Mouse (Mus musculus) heart, embryonic 16.5 days (tissue): ENCODE data around the gene Skap1. TPM values are rescaled to one million over a fixed set of nuclear protein-coding genes. Genes with fewer than 3 reads are reported as not detected.

Experiments
- ATAC-seq: fragments of 200-750 bp; cut with Nextera tagmentation; replicated peaks from 2 replicates; pipeline ENCODE4 v1.8.0; 2017; ENCODE audit warnings: moderate number of reproducible peaks; ENCODE audit not compliant: insufficient read depth, low FRiP score; ENCODE audit errors: extremely low read depth
- H3K27ac ChIP-seq: fragments of 300-500 bp; sonication (generic); 2 replicates; pipeline ENCODE4 v1.5.1; 2014; ENCODE audit warnings: mild to moderate bottlenecking, low read length, control low read depth, moderate library complexity
- H3K27me3 ChIP-seq: fragments of 300-500 bp; sonication (generic); 2 replicates; pipeline ENCODE4 v1.6.1; 2014; ENCODE audit warnings: low read length, mixed read lengths; ENCODE audit not compliant: control insufficient read depth, insufficient read depth
- H3K36me3 ChIP-seq: fragments of 300-500 bp; sonication (generic); 2 replicates; pipeline ENCODE4 v1.6.1; 2014; ENCODE audit not compliant: control insufficient read depth, insufficient read depth
- H3K4me1 ChIP-seq: fragments of 300-500 bp; sonication (generic); 2 replicates; pipeline ENCODE4 v1.6.1; 2014; ENCODE audit warnings: low read length, mixed read lengths; ENCODE audit not compliant: control insufficient read depth, insufficient read depth
- H3K4me2 ChIP-seq: fragments of 300-500 bp; sonication (generic); 2 replicates; pipeline ENCODE4 v1.6.1; 2014; ENCODE audit warnings: low read depth, mild to moderate bottlenecking, control low read depth, low read length
- H3K4me3 ChIP-seq: fragments of 300-500 bp; sonication (generic); 2 replicates; pipeline ENCODE4 v1.5.1; 2014; ENCODE audit warnings: mild to moderate bottlenecking, control low read depth, low read length
- H3K9ac ChIP-seq: fragments of 300-500 bp; sonication (generic); 2 replicates; pipeline ENCODE4 v1.6.1; 2014; ENCODE audit warnings: low read length, control low read depth
- H3K9me3 ChIP-seq: fragments of 300-500 bp; sonication (generic); replicated peaks from 2 replicates; pipeline ENCODE4 v1.6.1; 2016; ENCODE audit warnings: low read length; ENCODE audit not compliant: control insufficient read depth
- WGBS: fragments of 180-500 bp; shearing (Covaris S2); extraction: QIAGEN DNeasy Blood & Tissue Kit; methylation state at CpG from one replicate; pipeline ENCODE4 v1.1.7; 2014; 5-methylcytosine and 5-hydroxymethylcytosine counted together
- polyA plus RNA-seq: library from polyadenylated mRNA; unstranded; fragments of >200 nt; fragmentation: Nextera tagmentation; extraction: Ambion mirVana; gene quantifications from 2 replicates; pipeline ENCODE4 v1.2.1, GENCODE M21; 2015

The Skap1 gene
- polyA plus RNA-seq, 1 experiment from 2014 or later, result 27.8 TPM

DNA sequence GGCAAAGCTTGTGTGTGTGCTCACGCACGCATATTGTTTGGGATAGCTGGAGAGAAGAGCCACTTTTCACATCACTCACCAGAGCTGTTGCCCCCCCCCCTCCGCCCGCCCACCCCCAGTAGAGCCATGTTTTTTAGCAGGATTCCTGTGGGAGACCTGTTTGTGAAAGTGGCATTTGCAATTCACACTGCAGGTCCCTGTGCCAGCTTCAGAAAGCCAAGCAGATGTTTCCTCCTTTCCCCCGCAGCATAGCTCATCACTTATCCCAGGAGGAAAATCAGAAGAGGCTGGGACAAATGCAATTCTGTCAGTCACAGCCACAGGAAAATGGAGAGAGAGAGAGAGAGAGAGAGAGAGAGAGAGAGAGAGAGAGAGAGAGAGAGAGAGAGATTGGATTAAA lies 155.2 kb downstream of the Skap1 start:
- peaks cover 31% of the 10 kb centered on the region for H3K27me3 ChIP-seq
- H3K4me3 ChIP-seq, result no peak overlapping the region
- peaks cover 6% of the 10 kb centered on the region for H3K4me1 ChIP-seq
- no peak overlapping the region for H3K9ac ChIP-seq
- no peak for ATAC-seq
- no peak overlapping the region for H3K4me2 ChIP-seq
- H3K36me3 ChIP-seq, result no peaks in the 10 kb centered on the region
- H3K27ac ChIP-seq, result no peak overlapping the region
- H3K9me3 ChIP-seq, result no peaks in the 10 kb centered on the region
- WGBS, result 33% methylated on average over 5 of the region's 5 CpGs

- Histone ChIP-seq H3K9me3 (no peaks in the 10 kb centered on the region), H3K36me3 (no peaks in the 10 kb centered on the region), H3K4me2 (no peak overlapping the region), H3K9ac (no peak overlapping the region), H3K4me3 (no peak overlapping the region), H3K27ac (no peak overlapping the region), H3K4me1 (peaks cover 6% of the 10 kb centered on the region), H3K27me3 (peaks cover 31% of the 10 kb centered on the region)
- ATAC-seq, result no peak
- 49% methylated on average over 7 of the region's 7 CpGs for WGBS
These were observed 155.6 kb downstream of the Skap1 start for GRCm38 (mm10) chr11:96620006-96620405.

DNA sequence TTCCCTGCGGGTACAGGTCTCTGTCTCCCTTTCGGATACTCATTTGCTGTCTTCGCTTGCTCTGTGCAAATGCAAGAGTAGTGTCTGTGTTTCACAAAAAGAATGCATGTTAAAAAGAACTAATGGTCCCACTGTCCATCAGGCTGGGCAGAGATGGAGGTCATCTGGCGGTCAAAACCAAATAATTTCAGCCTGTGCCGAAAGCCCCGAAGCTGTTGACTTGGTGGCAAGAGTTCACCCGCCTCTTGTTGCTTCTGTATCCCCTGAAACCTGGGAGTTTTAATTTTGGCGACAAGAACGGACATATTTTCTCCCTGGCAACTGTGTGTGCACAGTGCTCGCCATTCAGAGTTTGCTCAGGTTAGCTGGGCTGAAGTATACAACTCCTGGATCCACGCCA lies 156.3 kb downstream of the Skap1 start:
- no peak overlapping the region for H3K27ac ChIP-seq
- peaks cover 6% of the 10 kb centered on the region for H3K4me1 ChIP-seq
- no peak overlapping the region for H3K4me2 ChIP-seq
- peaks cover 34% of the 10 kb centered on the region for H3K27me3 ChIP-seq
- no peak overlapping the region for H3K4me3 ChIP-seq
- no peak for ATAC-seq
- H3K36me3 ChIP-seq, result no peaks in the 10 kb centered on the region
- no peak overlapping the region for H3K9ac ChIP-seq
- 63% methylated on average over 11 of the region's 11 CpGs for WGBS
- no peaks in the 10 kb centered on the region for H3K9me3 ChIP-seq

DNA sequence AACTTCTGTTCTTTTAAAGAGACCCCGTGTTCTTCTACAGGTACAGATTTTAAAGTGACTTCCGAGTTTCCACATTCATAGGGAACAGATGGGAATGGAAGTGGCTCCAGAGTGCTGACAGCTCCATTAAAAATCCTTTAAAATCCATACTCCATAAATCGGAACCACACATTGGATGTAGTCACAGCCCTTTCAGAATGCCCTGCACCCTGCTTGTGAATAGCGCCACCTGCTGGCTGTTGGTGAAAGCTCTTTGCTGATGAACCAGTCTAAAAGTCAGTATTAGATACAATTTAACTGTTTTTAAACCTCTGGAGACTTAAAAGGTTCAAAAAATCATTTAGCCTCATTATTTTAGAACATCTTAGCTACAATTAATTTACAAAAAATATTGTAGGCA lies 156.8 kb downstream of the Skap1 start:
- Histone ChIP-seq H3K9me3 (no peaks in the 10 kb centered on the region), H3K27me3 (peaks cover 35% of the 10 kb centered on the region), H3K36me3 (no peaks in the 10 kb centered on the region), H3K4me1 (peaks cover 6% of the 10 kb centered on the region), H3K4me2 (no peak overlapping the region), H3K9ac (no peak overlapping the region), H3K4me3 (no peak overlapping the region), H3K27ac (no peak overlapping the region)
- WGBS, result 28% methylated on average over 4 of the region's 4 CpGs
- no peak for ATAC-seq

GRCm38 (mm10) chr11:96622782-96623181 lies 158.4 kb downstream of the Skap1 start:
- ATAC-seq, result no peak
- 10% methylated on average over 9 of the region's 9 CpGs for WGBS
- Histone ChIP-seq H3K27me3 (peaks cover 39% of the 10 kb centered on the region), H3K36me3 (no peaks in the 10 kb centered on the region), H3K9ac (no peak overlapping the region), H3K4me1 (peaks cover 6% of the 10 kb centered on the region), H3K4me2 (peak overlapping the region; percentile 6; the same call in 1 of the 2 replicates), H3K4me3 (no peak overlapping the region), H3K27ac (no peak overlapping the region), H3K9me3 (no peaks in the 10 kb centered on the region)

GRCm38 (mm10) chr11:96624436-96624835 lies 160.0 kb downstream of the Skap1 start:
- Histone ChIP-seq H3K4me2 (no peak overlapping the region), H3K4me1 (peaks cover 6% of the 10 kb centered on the region), H3K36me3 (no peaks in the 10 kb centered on the region), H3K27ac (no peak overlapping the region), H3K9ac (no peak overlapping the region), H3K27me3 (peaks cover 29% of the 10 kb centered on the region), H3K4me3 (no peak overlapping the region), H3K9me3 (no peaks in the 10 kb centered on the region)
- ATAC-seq, result no peak
- 41% methylated on average over 4 of the region's 4 CpGs for WGBS

DNA sequence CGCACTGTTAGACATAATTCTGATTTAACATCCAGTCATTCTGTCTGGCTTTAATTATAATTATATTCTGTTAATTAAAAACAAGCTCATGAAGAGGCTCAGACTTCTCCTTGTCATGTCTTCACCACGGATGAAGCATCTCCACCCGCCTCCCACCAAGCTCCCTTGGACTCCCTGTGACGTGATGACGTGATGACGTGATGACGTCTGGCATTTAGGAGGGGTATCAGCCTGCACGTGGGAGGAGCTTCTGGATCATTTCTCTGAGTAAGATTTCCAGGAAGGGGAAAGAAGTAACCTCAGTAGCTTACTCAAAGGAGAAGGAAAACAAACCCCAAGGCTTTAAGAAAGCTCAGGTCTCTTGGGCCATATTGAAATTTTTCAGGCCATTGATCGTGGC lies 165.4 kb downstream of the Skap1 start:
- WGBS, result 33% methylated on average over 9 of the region's 9 CpGs
- H3K9me3 ChIP-seq, result no peaks in the 10 kb centered on the region
- peaks cover 12% of the 10 kb centered on the region; the same call in 1 of the 2 replicates for H3K27me3 ChIP-seq
- ATAC-seq, result no peak
- H3K4me1 ChIP-seq, result no peaks in the 10 kb centered on the region
- no peak overlapping the region for H3K4me2 ChIP-seq
- H3K9ac ChIP-seq, result no peak overlapping the region
- no peak overlapping the region for H3K4me3 ChIP-seq
- H3K36me3 ChIP-seq, result no peaks in the 10 kb centered on the region
- H3K27ac ChIP-seq, result no peak overlapping the region

GRCm38 (mm10) chr11:96631521-96631920 lies 167.1 kb downstream of the Skap1 start:
- Histone ChIP-seq H3K36me3 (no peaks in the 10 kb centered on the region), H3K4me2 (no peak overlapping the region), H3K9ac (no peak overlapping the region), H3K4me1 (no peaks in the 10 kb centered on the region), H3K27me3 (peaks cover 6% of the 10 kb centered on the region; the same call in 1 of the 2 replicates), H3K27ac (no peak overlapping the region), H3K4me3 (no peak overlapping the region), H3K9me3 (no peaks in the 10 kb centered on the region)
- ATAC-seq, result no peak
- 63% methylated on average over 3 of the region's 3 CpGs for WGBS

DNA sequence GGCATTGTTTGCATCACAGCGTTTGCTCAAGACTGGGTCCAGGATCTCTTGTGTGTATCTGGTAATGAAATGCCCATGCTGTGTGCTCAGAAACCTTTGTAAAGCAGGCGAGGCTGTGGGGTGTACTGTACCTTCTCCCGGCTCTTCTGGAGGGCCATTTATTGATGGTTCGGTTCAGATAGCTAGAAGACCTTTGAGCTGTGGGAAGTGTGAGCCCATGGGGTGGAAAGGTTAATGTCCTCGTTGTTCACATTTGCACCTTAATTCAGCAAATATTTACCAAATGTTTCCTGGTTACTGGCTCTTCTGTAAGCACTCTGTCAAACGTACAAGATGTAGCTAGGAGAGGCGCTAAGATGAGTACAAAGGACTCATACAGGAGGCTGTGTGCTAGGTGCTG lies 173.5 kb downstream of the Skap1 start:
- Histone ChIP-seq H3K4me3 (no peak overlapping the region), H3K27ac (no peak overlapping the region), H3K9ac (no peak overlapping the region), H3K9me3 (no peaks in the 10 kb centered on the region), H3K4me2 (no peak overlapping the region), H3K27me3 (peaks cover 8% of the 10 kb centered on the region; the same call in 1 of the 2 replicates), H3K4me1 (no peaks in the 10 kb centered on the region), H3K36me3 (no peaks in the 10 kb centered on the region)
- WGBS, result 59% methylated on average over 7 of the region's 7 CpGs
- ATAC-seq, result no peak

DNA sequence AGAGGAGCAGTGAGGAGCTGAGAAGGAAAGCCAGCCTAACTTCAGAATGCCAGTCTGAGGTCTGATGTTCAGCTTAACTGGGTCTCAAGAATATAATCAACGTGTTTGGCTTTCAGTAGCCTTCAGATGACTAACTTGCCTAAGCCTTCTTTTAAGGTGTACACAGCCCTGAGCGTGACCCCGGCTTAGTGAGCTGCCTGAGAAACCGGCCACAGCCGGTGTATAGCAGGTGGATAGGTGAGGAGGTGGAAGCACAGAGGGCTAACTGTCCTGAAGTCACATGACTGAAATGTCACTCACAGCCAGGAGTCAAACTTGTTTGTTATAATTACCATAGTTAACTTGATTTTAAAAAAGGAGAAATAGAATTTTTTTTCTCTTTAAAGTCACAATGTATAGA lies 175.4 kb downstream of the Skap1 start:
- Histone ChIP-seq H3K27me3 (peaks cover 3% of the 10 kb centered on the region; the same call in 1 of the 2 replicates), H3K4me2 (no peak overlapping the region)
- WGBS, result 69% methylated on average over 5 of the region's 5 CpGs

More for the DNA sequence above, 175.4 kb downstream of the Skap1 start:
- Histone ChIP-seq H3K9ac (no peak overlapping the region), H3K36me3 (no peaks in the 10 kb centered on the region), H3K9me3 (no peaks in the 10 kb centered on the region), H3K4me3 (no peak overlapping the region), H3K27ac (no peak overlapping the region), H3K4me1 (no peaks in the 10 kb centered on the region)
- no peak for ATAC-seq
